Mouse (Mus musculus): ENCODE results near the gene Pnpla5. TPM values are rescaled to one million over a fixed set of nuclear protein-coding genes. Genes with fewer than 3 reads are reported as not detected.
"Not testable (repeated sequence)": the region's sequence is repeated elsewhere in the genome, so short reads cannot be mapped to it uniquely, and the experiment has no call there.

Pnpla5 gene
- polyA plus RNA-seq, 1 experiment from 2014 or later: not detected

GRCm38 (mm10) chr15:84115727-84116126, 7.2 kb downstream of the Pnpla5 start:
- H3K4me3 ChIP-seq (ENCODE audit: low read depth, low read length): no peak overlapping the region
- H3K9ac ChIP-seq: no peak overlapping the region
- H3K9me3 ChIP-seq (ENCODE audit: low read depth, low read length): no peaks in the 10 kb centered on the region
- H3K27ac ChIP-seq (ENCODE audit: low read depth): no peak overlapping the region
- ATAC-seq (ENCODE audit: insufficient read depth) (no peak), DNase-seq (peak; percentile 26)
- peak; percentile 61 for TF ChIP-seq CTCF (IDR thresholded peaks at IDR 0.05; ENCODE audit: low read depth)
- no peaks in the 10 kb centered on the region for H3K4me1 ChIP-seq (ENCODE audit: insufficient read depth)
- no peaks in the 10 kb centered on the region for H3K27me3 ChIP-seq (ENCODE audit: insufficient read depth, low read length)
- WGBS: 58% methylated on average over 5 of the region's 5 CpGs
- H3K36me3 ChIP-seq (ENCODE audit: insufficient read depth): no peaks in the 10 kb centered on the region
- H3K4me2 ChIP-seq: no peak overlapping the region

DNA sequence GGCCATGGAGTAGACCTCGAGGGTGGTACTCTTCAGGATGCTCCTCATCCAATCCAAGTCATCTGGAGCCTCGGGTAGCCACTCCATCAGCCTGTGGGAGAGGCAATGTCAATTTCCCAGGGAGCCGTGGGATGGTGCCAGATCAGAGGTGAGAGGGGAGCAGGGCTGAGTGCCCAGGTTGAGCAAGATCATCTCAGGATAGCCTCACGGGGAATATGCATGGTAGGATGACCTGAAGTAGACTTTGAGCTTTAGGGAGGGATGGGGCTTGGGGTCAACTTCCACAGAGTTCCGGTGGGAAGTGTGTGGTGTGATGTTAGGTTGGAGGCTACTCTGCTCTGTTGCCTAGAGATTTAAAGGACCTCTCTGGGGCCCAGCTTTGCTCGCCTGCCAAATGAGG, 9.1 kb downstream of the Pnpla5 start:
- DNase-seq (no peak), ATAC-seq (ENCODE audit: insufficient read depth) (no peak)
- H3K4me3 ChIP-seq (ENCODE audit: low read depth, low read length): no peak overlapping the region
- H3K36me3 ChIP-seq (ENCODE audit: insufficient read depth): no peaks in the 10 kb centered on the region
- no peak overlapping the region for H3K27ac ChIP-seq (ENCODE audit: low read depth)
- H3K4me1 ChIP-seq (ENCODE audit: insufficient read depth): no peaks in the 10 kb centered on the region
- no peak overlapping the region for H3K9ac ChIP-seq
- no peak overlapping the region for H3K4me2 ChIP-seq
- TF ChIP-seq CTCF (IDR thresholded peaks at IDR 0.05; ENCODE audit: low read depth): no peak
- H3K27me3 ChIP-seq (ENCODE audit: insufficient read depth, low read length): no peaks in the 10 kb centered on the region
- 66% methylated on average over 6 of the region's 6 CpGs for WGBS
- no peaks in the 10 kb centered on the region for H3K9me3 ChIP-seq (ENCODE audit: low read depth, low read length)

GRCm38 (mm10) chr15:84108899-84109298, 14.1 kb downstream of the Pnpla5 start:
- 5% methylated on average over 13 of the region's 13 CpGs for WGBS
- H3K4me2 ChIP-seq: no peak overlapping the region
- H3K9me3 ChIP-seq (ENCODE audit: low read depth, low read length): no peaks in the 10 kb centered on the region
- no peak overlapping the region for H3K4me3 ChIP-seq (ENCODE audit: low read depth, low read length)
- H3K27me3 ChIP-seq (ENCODE audit: insufficient read depth, low read length): peaks cover 24% of the 10 kb centered on the region
- no peak overlapping the region for H3K27ac ChIP-seq (ENCODE audit: low read depth)
- no peaks in the 10 kb centered on the region for H3K4me1 ChIP-seq (ENCODE audit: insufficient read depth)
- no peaks in the 10 kb centered on the region for H3K36me3 ChIP-seq (ENCODE audit: insufficient read depth)
- no peak for ATAC-seq (ENCODE audit: insufficient read depth)
- H3K9ac ChIP-seq: no peak overlapping the region
- peak; percentile 76 for DNase-seq
- no peak for TF ChIP-seq CTCF (IDR thresholded peaks at IDR 0.05; ENCODE audit: low read depth)

- H3K9ac ChIP-seq: no peak overlapping the region
- H3K27ac ChIP-seq (ENCODE audit: low read depth): no peak overlapping the region
- no peak for ATAC-seq (ENCODE audit: insufficient read depth)
Measured at GRCm38 (mm10) chr15:84105924-84106500, 17.0 kb downstream of the Pnpla5 start.

DNA sequence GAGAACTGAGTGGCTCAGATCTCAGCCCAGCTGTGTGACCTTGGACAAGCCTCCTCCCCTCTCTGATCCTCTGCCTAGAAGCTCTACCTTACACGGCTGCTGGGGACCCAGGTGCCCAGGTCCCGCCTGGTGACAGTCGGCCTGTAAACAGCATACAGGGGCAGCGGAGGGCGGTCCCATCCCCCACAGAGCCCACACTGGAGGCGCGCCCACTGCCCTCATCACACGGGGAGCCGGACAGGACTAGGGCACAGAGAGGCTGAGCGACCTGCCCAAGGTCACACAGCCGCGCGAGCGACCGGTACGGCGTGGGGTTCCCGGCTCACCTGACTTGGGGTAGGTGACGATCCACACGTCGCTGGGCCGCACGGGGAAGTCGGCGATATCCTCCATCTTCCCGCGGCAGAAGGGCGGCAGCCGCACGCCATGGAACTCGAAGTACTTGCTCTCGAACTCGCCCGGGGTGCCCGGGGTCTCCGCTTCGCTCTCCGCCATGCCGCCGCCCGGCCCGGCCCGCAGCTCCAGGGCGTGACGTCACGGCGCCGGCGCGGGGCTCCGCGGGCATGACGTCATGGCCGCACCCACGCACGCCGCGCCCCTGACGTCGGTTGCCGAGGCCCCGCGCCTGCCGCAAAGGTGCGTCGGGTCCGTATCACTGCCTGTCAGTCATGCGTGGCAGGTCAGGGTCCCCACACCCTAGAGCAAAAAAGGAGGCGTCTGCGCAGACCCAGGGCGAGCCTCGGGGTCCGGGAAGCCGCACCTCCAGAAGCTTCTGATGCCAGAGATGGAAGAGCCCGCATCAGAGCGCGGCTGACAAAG, 17.7 kb downstream of the Pnpla5 start, which contains the start of gene Sult4a1:
Sult4a1 (minus strand) TSS at position 650 of the 819 bp plus-strand sequence.
- no peaks in the 10 kb centered on the region for H3K36me3 ChIP-seq (ENCODE audit: insufficient read depth)
- DNase-seq: peak; percentile 19
- H3K27me3 ChIP-seq (ENCODE audit: insufficient read depth, low read length): peaks cover 24% of the 10 kb centered on the region
- no peak for ATAC-seq (ENCODE audit: insufficient read depth)
- H3K4me1 ChIP-seq (ENCODE audit: insufficient read depth): no peaks in the 10 kb centered on the region
- peak within 1 kb of the TSS; percentile 50 for H3K4me3 ChIP-seq (ENCODE audit: low read depth, low read length)
- no peak within 1 kb of the TSS for H3K27ac ChIP-seq (ENCODE audit: low read depth)
- H3K4me2 ChIP-seq: peak within 1 kb of the TSS; percentile 85
- TF ChIP-seq CTCF (IDR thresholded peaks at IDR 0.05; ENCODE audit: low read depth): no peak
- WGBS: under 1% methylated on average over 77 of the region's 77 CpGs
- no peaks in the 10 kb centered on the region for H3K9me3 ChIP-seq (ENCODE audit: low read depth, low read length)
- H3K9ac ChIP-seq: peak within 1 kb of the TSS; percentile 26

More at GRCm38 (mm10) chr15:84105924-84106500, 17.0 kb downstream of the Pnpla5 start:
- no peak for TF ChIP-seq CTCF (IDR thresholded peaks at IDR 0.05; ENCODE audit: low read depth)
- Histone ChIP-seq H3K36me3 (ENCODE audit: insufficient read depth) (no peaks in the 10 kb centered on the region), H3K9me3 (ENCODE audit: low read depth, low read length) (no peaks in the 10 kb centered on the region), H3K27me3 (ENCODE audit: insufficient read depth, low read length) (peaks cover 24% of the 10 kb centered on the region), H3K4me1 (ENCODE audit: insufficient read depth) (no peaks in the 10 kb centered on the region), H3K4me2 (peak overlapping the region; percentile 85), H3K4me3 (ENCODE audit: low read depth, low read length) (peak overlapping the region; percentile 50)
- WGBS: 9% methylated on average over 12 of the region's 12 CpGs
- no peak for DNase-seq

DNA sequence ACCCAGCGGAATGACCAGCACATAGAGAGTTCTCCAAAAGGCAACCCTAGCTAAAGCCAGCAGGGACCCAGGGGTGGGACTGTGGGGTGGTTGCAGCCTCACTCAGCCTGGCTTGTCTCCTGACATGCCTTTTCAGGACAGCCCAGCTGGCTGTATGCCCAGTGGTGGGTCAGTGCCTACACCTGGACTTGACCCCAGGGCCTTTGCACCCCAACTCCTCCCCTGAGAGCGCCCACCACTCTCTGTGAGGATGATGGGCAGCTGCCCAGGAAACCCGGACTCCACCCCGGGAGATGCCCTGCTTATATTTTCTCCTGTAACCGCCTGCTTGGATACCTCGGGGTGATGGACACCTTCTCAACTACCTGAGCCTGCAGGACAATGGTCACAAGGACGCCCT, 18.3 kb downstream of the Pnpla5 start:
- 73% methylated on average over 7 of the region's 7 CpGs for WGBS
- Histone ChIP-seq H3K4me3 (ENCODE audit: low read depth, low read length) (no peak overlapping the region), H3K27ac (ENCODE audit: low read depth) (no peak overlapping the region), H3K9ac (no peak overlapping the region), H3K4me1 (ENCODE audit: insufficient read depth) (no peaks in the 10 kb centered on the region), H3K9me3 (ENCODE audit: low read depth, low read length) (no peaks in the 10 kb centered on the region), H3K36me3 (ENCODE audit: insufficient read depth) (no peaks in the 10 kb centered on the region), H3K27me3 (ENCODE audit: insufficient read depth, low read length) (peaks cover 24% of the 10 kb centered on the region), H3K4me2 (peak overlapping the region; percentile 85)
- TF ChIP-seq CTCF (IDR thresholded peaks at IDR 0.05; ENCODE audit: low read depth): no peak
- ATAC-seq (ENCODE audit: insufficient read depth): no peak
- no peak for DNase-seq

DNA sequence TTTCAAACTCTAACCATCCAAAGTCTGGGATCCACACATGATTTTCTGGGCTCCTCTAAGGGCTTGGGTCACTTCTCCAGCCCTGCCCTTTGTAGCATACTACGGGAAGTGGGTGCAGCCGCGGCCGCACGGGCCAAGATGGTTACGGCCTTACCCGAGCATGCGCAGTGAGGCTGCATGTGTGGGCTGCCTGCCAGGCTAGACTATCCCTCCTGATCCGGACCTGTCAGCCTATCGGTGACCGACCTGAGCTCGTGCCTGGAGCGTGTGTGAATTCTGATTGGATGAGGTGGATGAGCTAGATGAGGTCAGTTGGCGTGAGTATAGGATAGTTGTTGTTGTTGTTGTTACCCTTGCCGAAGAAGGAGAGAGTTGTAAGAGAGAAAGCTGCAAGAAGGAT, 25.4 kb downstream of the Pnpla5 start:
- not testable (repeated sequence) for ATAC-seq (ENCODE audit: insufficient read depth); H3K9me3 ChIP-seq (ENCODE audit: low read depth, low read length); H3K9ac ChIP-seq; H3K4me3 ChIP-seq (ENCODE audit: low read depth, low read length); H3K4me2 ChIP-seq; H3K27me3 ChIP-seq (ENCODE audit: insufficient read depth, low read length); H3K27ac ChIP-seq (ENCODE audit: low read depth); H3K4me1 ChIP-seq (ENCODE audit: insufficient read depth); H3K36me3 ChIP-seq (ENCODE audit: insufficient read depth); DNase-seq
- 76% methylated on average over 15 of the region's 15 CpGs for WGBS

All from lung, embryonic 14.5 days (tissue).